Mouse (Mus musculus): ENCODE measurements around the gene Tle3. TPM values are rescaled to one million over a fixed set of nuclear protein-coding genes. Genes with fewer than 3 reads are reported as not detected.
A peak's percentile ranks its signal among the peaks of the same experiment; 100 is the strongest.

Tle3 gene
- polyA plus RNA-seq, 2 experiments = 2.9 to 4.6 TPM

- H3K9me3 ChIP-seq (ENCODE audit: control insufficient read depth, low read length) = no peaks in the 10 kb centered on the region
- no peak overlapping the region for H3K27ac ChIP-seq
- H3K4me2 ChIP-seq (ENCODE audit: low read depth) = no peak overlapping the region
- H3K9ac ChIP-seq (replicated peaks) = no peak overlapping the region
- no peaks in the 10 kb centered on the region for H3K36me3 ChIP-seq (replicated peaks; ENCODE audit: control insufficient read depth, insufficient read depth, low read depth)
- no peaks in the 10 kb centered on the region; the same call in 1 of the 2 replicates for H3K27me3 ChIP-seq (ENCODE audit: control insufficient read depth, insufficient read depth, low read length)
- DNase-seq (ENCODE audit: low read depth in 3 of 3, low spot score in 3 of 3) = no peak
- H3K4me1 ChIP-seq (replicated peaks; ENCODE audit: control insufficient read depth in 2 of 2, insufficient read depth in 2 of 2, low read length in 1 of 2) = peaks cover 0 to 14% of the 10 kb centered on the region in 2 experiments; a peak in 2 of 4 replicates
- TF ChIP-seq EP300 (IDR thresholded peaks at IDR 0.05; ENCODE audit: low read depth) (no peak), CTCF (IDR thresholded peaks at IDR 0.05; ENCODE audit: low read depth) (no peak)
- no peak overlapping the region for H3K4me3 ChIP-seq (ENCODE audit: insufficient read depth in 1 of 2, low read depth in 2 of 2, low read length in 2 of 2)
- no peak for ATAC-seq (ENCODE audit: insufficient read depth)
Observed at GRCm38 (mm10) chr9:61336179-61336578, 36.0 kb upstream of the Tle3 start.

- no peak overlapping the region for H3K9ac ChIP-seq (replicated peaks)
- ATAC-seq (ENCODE audit: insufficient read depth) (no peak), DNase-seq (ENCODE audit: low read depth in 3 of 3, low spot score in 3 of 3) (no peak)
- no peak overlapping the region for H3K4me2 ChIP-seq (ENCODE audit: low read depth)
- no peak overlapping the region for H3K4me3 ChIP-seq (ENCODE audit: insufficient read depth in 1 of 2, low read depth in 2 of 2, low read length in 2 of 2)
- H3K9me3 ChIP-seq (ENCODE audit: control insufficient read depth, low read length) = no peaks in the 10 kb centered on the region
- no peak for TF ChIP-seq CTCF (IDR thresholded peaks at IDR 0.05; ENCODE audit: low read depth)
- no peak for TF ChIP-seq EP300 (IDR thresholded peaks at IDR 0.05; ENCODE audit: low read depth)
- no peaks in the 10 kb centered on the region; the same call in 1 of the 2 replicates for H3K27me3 ChIP-seq (ENCODE audit: control insufficient read depth, insufficient read depth, low read length)
- 14% methylated on average over 17 of the region's 17 CpGs for WGBS (ENCODE audit: insufficient replicate concordance)
- H3K4me1 ChIP-seq (replicated peaks; ENCODE audit: control insufficient read depth in 2 of 2, insufficient read depth in 2 of 2, low read length in 1 of 2) = peaks cover 0 to 16% of the 10 kb centered on the region in 2 experiments; a peak in 2 of 4 replicates
- no peaks in the 10 kb centered on the region for H3K36me3 ChIP-seq (replicated peaks; ENCODE audit: control insufficient read depth, insufficient read depth, low read depth)
- H3K27ac ChIP-seq = no peak overlapping the region
Observed at GRCm38 (mm10) chr9:61336591-61337587, 35.3 kb upstream of the Tle3 start.

GRCm38 (mm10) chr9:61337665-61338064, 34.5 kb upstream of the Tle3 start:
- peaks cover 0 to 16% of the 10 kb centered on the region in 2 experiments; a peak in 2 of 4 replicates for H3K4me1 ChIP-seq (replicated peaks; ENCODE audit: control insufficient read depth in 2 of 2, insufficient read depth in 2 of 2, low read length in 1 of 2)
- no peak overlapping the region for H3K4me3 ChIP-seq (ENCODE audit: insufficient read depth in 1 of 2, low read depth in 2 of 2, low read length in 2 of 2)
- no peaks in the 10 kb centered on the region for H3K9me3 ChIP-seq (ENCODE audit: control insufficient read depth, low read length)
- no peaks in the 10 kb centered on the region; the same call in 1 of the 2 replicates for H3K27me3 ChIP-seq (ENCODE audit: control insufficient read depth, insufficient read depth, low read length)
- no peak for ATAC-seq (ENCODE audit: insufficient read depth)
- TF ChIP-seq CTCF (IDR thresholded peaks at IDR 0.05; ENCODE audit: low read depth) = no peak
- no peak overlapping the region for H3K4me2 ChIP-seq (ENCODE audit: low read depth)
- no peak for DNase-seq (ENCODE audit: low read depth in 3 of 3, low spot score in 3 of 3)
- no peak overlapping the region for H3K9ac ChIP-seq (replicated peaks)
- WGBS (ENCODE audit: insufficient replicate concordance) = 12% methylated on average over 9 of the region's 9 CpGs
- no peaks in the 10 kb centered on the region for H3K36me3 ChIP-seq (replicated peaks; ENCODE audit: control insufficient read depth, insufficient read depth, low read depth)
- H3K27ac ChIP-seq = no peak overlapping the region

GRCm38 (mm10) chr9:61339311-61339710, 32.9 kb upstream of the Tle3 start:
- peak in 1 of 3 experiments; percentile 33 for DNase-seq (ENCODE audit: low read depth in 3 of 3, low spot score in 3 of 3)
- no peaks in the 10 kb centered on the region for H3K9me3 ChIP-seq (ENCODE audit: control insufficient read depth, low read length)
- no peak overlapping the region for H3K27ac ChIP-seq
- H3K9ac ChIP-seq (replicated peaks) = no peak overlapping the region
- no peak overlapping the region for H3K4me2 ChIP-seq (ENCODE audit: low read depth)
- TF ChIP-seq CTCF (IDR thresholded peaks at IDR 0.05; ENCODE audit: low read depth) (no peak), EP300 (IDR thresholded peaks at IDR 0.05; ENCODE audit: low read depth) (no peak)
- no peak overlapping the region for H3K4me3 ChIP-seq (ENCODE audit: insufficient read depth in 1 of 2, low read depth in 2 of 2, low read length in 2 of 2)
- no peak for ATAC-seq (ENCODE audit: insufficient read depth)
- H3K27me3 ChIP-seq (ENCODE audit: control insufficient read depth, insufficient read depth, low read length) = no peaks in the 10 kb centered on the region; the same call in 1 of the 2 replicates
- H3K4me1 ChIP-seq (replicated peaks; ENCODE audit: control insufficient read depth in 2 of 2, insufficient read depth in 2 of 2, low read length in 1 of 2) = peaks cover 0 to 20% of the 10 kb centered on the region in 2 experiments; a peak in 2 of 4 replicates
- 36% methylated on average over 6 of the region's 6 CpGs for WGBS (ENCODE audit: insufficient replicate concordance)
- H3K36me3 ChIP-seq (replicated peaks; ENCODE audit: control insufficient read depth, insufficient read depth, low read depth) = no peaks in the 10 kb centered on the region

GRCm38 (mm10) chr9:61340333-61340732, 31.8 kb upstream of the Tle3 start:
- ATAC-seq (ENCODE audit: insufficient read depth) = no peak

More at GRCm38 (mm10) chr9:61340333-61340732, 31.8 kb upstream of the Tle3 start:
- DNase-seq (ENCODE audit: low read depth in 3 of 3, low spot score in 3 of 3) = no peak
- H3K27ac ChIP-seq = no peak overlapping the region
- H3K4me1 ChIP-seq (replicated peaks; ENCODE audit: control insufficient read depth in 2 of 2, insufficient read depth in 2 of 2, low read length in 1 of 2) = peaks cover 0 to 20% of the 10 kb centered on the region in 2 experiments; a peak in 2 of 4 replicates
- H3K4me3 ChIP-seq (ENCODE audit: insufficient read depth in 1 of 2, low read depth in 2 of 2, low read length in 2 of 2) = no peak overlapping the region
- TF ChIP-seq CTCF (IDR thresholded peaks at IDR 0.05; ENCODE audit: low read depth) = no peak
- no peak for TF ChIP-seq EP300 (IDR thresholded peaks at IDR 0.05; ENCODE audit: low read depth)
- 61% methylated on average over 2 of the region's 2 CpGs for WGBS (ENCODE audit: insufficient replicate concordance)
- H3K27me3 ChIP-seq (ENCODE audit: control insufficient read depth, insufficient read depth, low read length) = no peaks in the 10 kb centered on the region; the same call in 1 of the 2 replicates
- no peak overlapping the region for H3K4me2 ChIP-seq (ENCODE audit: low read depth)
- no peaks in the 10 kb centered on the region for H3K9me3 ChIP-seq (ENCODE audit: control insufficient read depth, low read length)
- H3K36me3 ChIP-seq (replicated peaks; ENCODE audit: control insufficient read depth, insufficient read depth, low read depth) = no peaks in the 10 kb centered on the region
- no peak overlapping the region for H3K9ac ChIP-seq (replicated peaks)

Data from liver, embryonic 14.5 days (tissue).